Mouse (Mus musculus) liver, embryonic 14.5 days (tissue): ENCODE results near the gene Mprip.

Experiments used
- CTCF ChIP-seq: IDR thresholded peaks from 2 replicates; pipeline ENCODE4 v1.5.1; 2016; ENCODE audit warnings: antibody characterized with exemption, low read depth, control low read depth
- EP300 ChIP-seq: IDR thresholded peaks from 2 replicates; pipeline ENCODE4 v1.6.1; 2016; ENCODE audit warnings: antibody characterized with exemption, low read depth

GRCm38 (mm10) chr11:59677767-59678166 lies 16.7 kb downstream of the Mprip start:
- TF ChIP-seq CTCF = no peak
- no peak for TF ChIP-seq EP300
